Mouse (Mus musculus) lung, embryonic 14.5 days (tissue): Measurements from ENCODE around the gene Maml3. TPM values are rescaled to one million over a fixed set of nuclear protein-coding genes. Genes with fewer than 3 reads are reported as not detected.

Experiments
- ATAC-seq: fragments of 200-750 bp; cut with Nextera tagmentation; 2 replicates; pipeline ENCODE4 v1.8.0; 2017; ENCODE audit warnings: mild to moderate bottlenecking, moderate TSS enrichment, moderate library complexity; ENCODE audit not compliant: insufficient read depth
- DNase-seq: peaks from one replicate; pipeline ENCODE4 v3.0.0-alpha.2; 2015
- H3K27ac ChIP-seq: fragments of 300-500 bp; sonication (generic); 2 replicates; pipeline ENCODE4 v1.5.1; 2014; ENCODE audit warnings: low read depth, mild to moderate bottlenecking, moderate library complexity
- H3K27me3 ChIP-seq: fragments of 300-500 bp; sonication (generic); 2 replicates; pipeline ENCODE4 v1.6.1; 2014; ENCODE audit warnings: low read length, control low read depth; ENCODE audit not compliant: insufficient read depth
- H3K36me3 ChIP-seq: fragments of 300-500 bp; sonication (generic); 2 replicates; pipeline ENCODE4 v1.6.1; 2014; ENCODE audit warnings: control low read depth; ENCODE audit not compliant: insufficient read depth
- H3K4me1 ChIP-seq: fragments of 300-500 bp; sonication (generic); 2 replicates; pipeline ENCODE4 v1.6.1; 2014; ENCODE audit warnings: antibody characterized with exemption, control low read depth; ENCODE audit not compliant: insufficient read depth
- H3K4me2 ChIP-seq: fragments of 300-500 bp; sonication (generic); 2 replicates; pipeline ENCODE4 v1.6.1; 2014; ENCODE audit warnings: mild to moderate bottlenecking
- H3K4me3 ChIP-seq: fragments of 300-500 bp; sonication (generic); 2 replicates; pipeline ENCODE4 v1.5.1; 2014; ENCODE audit warnings: low read depth, low read length
- H3K9ac ChIP-seq: fragments of 300-500 bp; sonication (generic); 2 replicates; pipeline ENCODE4 v1.6.1; 2014
- H3K9me3 ChIP-seq: fragments of 300-500 bp; sonication (generic); 2 replicates; pipeline ENCODE4 v1.6.1; 2016; ENCODE audit warnings: low read depth, low read length, control low read depth
- CTCF ChIP-seq: IDR thresholded peaks from 2 replicates; pipeline ENCODE4 v1.5.1; 2016; ENCODE audit warnings: antibody characterized with exemption, low read depth
- WGBS: fragments of 180-500 bp; shearing (Covaris S2); extraction: QIAGEN DNeasy Blood & Tissue Kit; methylation state at CpG from one replicate; pipeline ENCODE4 v1.1.7; 2014; 5-methylcytosine and 5-hydroxymethylcytosine counted together
- polyA plus RNA-seq: library from polyadenylated mRNA; unstranded; fragments of >200 nt; fragmentation: Nextera tagmentation; extraction: Ambion mirVana; gene quantifications from 2 replicates; pipeline ENCODE4 v1.2.1, GENCODE M21; 2014

The Maml3 gene
- polyA plus RNA-seq = 8.4 and 9.1 TPM in 2 replicates

GRCm38 (mm10) chr3:52104636-52105151 is at the start of gene Maml3:
Gene Maml3 (minus strand): TSS chr3:52105076.
- H3K36me3 ChIP-seq = no peaks in the 10 kb centered on the region
- H3K27me3 ChIP-seq = no peaks in the 10 kb centered on the region
- DNase-seq = peak; percentile 97
- H3K9me3 ChIP-seq = no peaks in the 10 kb centered on the region
- peak within 1 kb of the TSS; percentile 70 for H3K4me2 ChIP-seq
- peaks cover 13% of the 10 kb centered on the region; the same call in 1 of the 2 replicates for H3K4me1 ChIP-seq
- H3K9ac ChIP-seq = peak within 1 kb of the TSS; percentile 88
- H3K4me3 ChIP-seq = peak within 1 kb of the TSS; percentile 68
- H3K27ac ChIP-seq = peak within 1 kb of the TSS; percentile 99
- 0% methylated on average over 47 of the region's 49 CpGs for WGBS
- ATAC-seq = peak; percentile 41
- TF ChIP-seq CTCF = peak; percentile 12; the same call in 1 of the 2 replicates

GRCm38 (mm10) chr3:52151155-52151554 is 46.3 kb upstream of the Maml3 start:
- WGBS = 34% methylated on average over 3 of the region's 3 CpGs
- Histone ChIP-seq H3K4me3 (no peak overlapping the region), H3K4me2 (no peak overlapping the region), H3K9ac (no peak overlapping the region), H3K36me3 (no peaks in the 10 kb centered on the region), H3K27ac (no peak overlapping the region), H3K9me3 (no peaks in the 10 kb centered on the region), H3K4me1 (no peaks in the 10 kb centered on the region), H3K27me3 (no peaks in the 10 kb centered on the region)
- no peak for TF ChIP-seq CTCF
- ATAC-seq (no peak), DNase-seq (no peak)

GRCm38 (mm10) chr3:52148301-52148700 is 43.4 kb upstream of the Maml3 start:
- H3K9me3 ChIP-seq = no peaks in the 10 kb centered on the region
- no peaks in the 10 kb centered on the region for H3K36me3 ChIP-seq
- DNase-seq = no peak
- WGBS = 39% methylated on average over 4 of the region's 4 CpGs
- H3K4me2 ChIP-seq = no peak overlapping the region
- H3K4me1 ChIP-seq = no peaks in the 10 kb centered on the region
- no peak overlapping the region for H3K4me3 ChIP-seq
- no peak for ATAC-seq
- no peak for TF ChIP-seq CTCF
- H3K27ac ChIP-seq = no peak overlapping the region
- H3K9ac ChIP-seq = no peak overlapping the region
- H3K27me3 ChIP-seq = no peaks in the 10 kb centered on the region

- DNase-seq (no peak), ATAC-seq (no peak)
- Histone ChIP-seq H3K4me3 (no peak overlapping the region), H3K27me3 (no peaks in the 10 kb centered on the region), H3K9ac (no peak overlapping the region), H3K27ac (no peak overlapping the region), H3K9me3 (no peaks in the 10 kb centered on the region), H3K4me2 (no peak overlapping the region), H3K4me1 (no peaks in the 10 kb centered on the region), H3K36me3 (no peaks in the 10 kb centered on the region)
- no peak for TF ChIP-seq CTCF
- WGBS = 76% methylated on average over 12 of the region's 12 CpGs
Observed at GRCm38 (mm10) chr3:52144776-52145460, 40.0 kb upstream of the Maml3 start.

GRCm38 (mm10) chr3:52143017-52143416 is 38.1 kb upstream of the Maml3 start:
- TF ChIP-seq CTCF = no peak
- Histone ChIP-seq H3K4me2 (no peak overlapping the region), H3K9me3 (no peaks in the 10 kb centered on the region), H3K27ac (no peak overlapping the region), H3K9ac (no peak overlapping the region), H3K4me1 (no peaks in the 10 kb centered on the region), H3K36me3 (no peaks in the 10 kb centered on the region), H3K27me3 (no peaks in the 10 kb centered on the region), H3K4me3 (no peak overlapping the region)
- DNase-seq (peak; percentile 65), ATAC-seq (no peak)
- 66% methylated on average over 7 of the region's 7 CpGs for WGBS

GRCm38 (mm10) chr3:52140162-52140561 is 35.3 kb upstream of the Maml3 start:
- H3K4me1 ChIP-seq = no peaks in the 10 kb centered on the region
- no peak for TF ChIP-seq CTCF
- peak; percentile 74; the same call in 1 of the 2 replicates for ATAC-seq
- DNase-seq = peak; percentile 71
- WGBS = 37% methylated on average over 16 of the region's 16 CpGs
- no peak overlapping the region for H3K27ac ChIP-seq
- H3K9ac ChIP-seq = no peak overlapping the region
- H3K4me2 ChIP-seq = no peak overlapping the region
- no peaks in the 10 kb centered on the region for H3K36me3 ChIP-seq
- H3K27me3 ChIP-seq = no peaks in the 10 kb centered on the region
- no peaks in the 10 kb centered on the region for H3K9me3 ChIP-seq
- H3K4me3 ChIP-seq = no peak overlapping the region

DNA sequence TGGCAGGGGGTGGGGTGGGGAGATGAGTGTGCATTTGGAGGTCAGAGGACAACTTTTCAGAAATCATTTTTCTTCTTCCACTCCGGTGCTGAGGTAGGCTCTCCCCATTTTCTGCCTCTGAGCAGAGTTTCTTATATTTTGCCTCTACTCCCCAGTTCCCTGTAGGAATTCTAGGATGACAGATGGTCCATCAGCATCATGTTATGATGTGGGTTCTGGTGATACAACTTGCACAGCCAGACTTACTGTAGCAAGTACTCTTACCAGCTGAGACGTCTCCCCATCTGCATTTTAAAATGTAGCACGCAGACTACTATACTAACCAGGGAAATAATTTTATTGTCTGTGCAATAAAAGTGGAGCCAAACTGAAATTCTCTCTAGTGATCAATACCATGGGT is 20.5 kb upstream of the Maml3 start:
- no peaks in the 10 kb centered on the region for H3K4me1 ChIP-seq
- H3K9ac ChIP-seq = no peak overlapping the region
- H3K27ac ChIP-seq = no peak overlapping the region
- TF ChIP-seq CTCF = no peak
- DNase-seq (no peak), ATAC-seq (no peak)
- H3K27me3 ChIP-seq = no peaks in the 10 kb centered on the region
- no peak overlapping the region for H3K4me3 ChIP-seq
- no peak overlapping the region for H3K4me2 ChIP-seq
- H3K9me3 ChIP-seq = no peaks in the 10 kb centered on the region
- no peaks in the 10 kb centered on the region for H3K36me3 ChIP-seq
- 82% methylated on average over 3 of the region's 3 CpGs for WGBS
